Mouse (Mus musculus): ENCODE measurements around the gene Cryl1.

GRCm38 (mm10) chr14:57280835-57281234 lies 117.5 kb downstream of the Cryl1 start:
- no peak for TF ChIP-seq CTCF (conservative IDR thresholded peaks at IDR 0.05; ENCODE audit: insufficient read depth, insufficient read length, low read depth, low read length)
- TF ChIP-seq POLR2A (IDR thresholded peaks at IDR 0.05; ENCODE audit: low read depth, low read length): no peak

Measured in kidney, adult 2 months (tissue).